In the genomic region with DNA sequence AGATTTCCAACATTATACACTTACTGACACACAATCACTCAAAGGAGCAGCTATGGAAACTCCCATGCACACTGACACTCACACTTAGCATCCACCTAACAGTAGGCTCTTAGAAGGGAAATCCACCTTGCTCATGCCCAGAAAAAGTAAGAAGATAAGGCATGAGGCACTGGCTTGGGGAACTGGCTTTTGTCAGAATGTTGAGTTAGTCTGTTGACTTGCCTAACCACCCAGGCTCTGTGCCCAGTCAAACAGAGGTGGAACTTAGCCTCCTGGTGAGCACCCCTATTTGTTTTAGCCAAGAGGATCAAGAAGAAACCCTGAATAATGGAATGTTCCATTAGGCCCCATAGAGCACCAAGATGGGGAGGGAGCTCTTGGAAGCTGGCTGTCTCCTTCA, we compare ENCODE assay signal across 10 mouse cellular contexts. TPM values are rescaled to one million over a fixed set of nuclear protein-coding genes. Genes with fewer than 3 reads are reported as not detected.
DNase-seq lines count a peak whose midpoint lies in the region; ATAC-seq and TF ChIP-seq lines count a peak whose summit lies in the region.
"Had no signal": no experiment of that assay in that cellular context is flagged by ENCODE, and none has a peak within 500 bp of the region (broad histone marks: within the 10 kb centered on the region; RNA-seq: fewer than 3 reads in every experiment).

No protein-coding gene starts in this region.

- peak; percentile 52; the same call in 1 of the 2 replicates for TF ChIP-seq EP300 in heart, postnatal 0 days (IDR thresholded peaks at IDR 0.05; ENCODE audit: low read depth)

- H3K27ac ChIP-seq in midbrain, embryonic 15.5 days, result no peak overlapping the region
- H3K27ac ChIP-seq in midbrain, embryonic 10.5 days (replicated peaks), result no peak overlapping the region
- peak overlapping the region; percentile 96 for H3K27ac ChIP-seq in heart, postnatal 0 days (ENCODE audit: low read depth)
- H3K27ac ChIP-seq in intestine, embryonic 16.5 days (ENCODE audit: low read length), result no peak overlapping the region

- no peaks in the 10 kb centered on the region for H3K36me3 ChIP-seq in midbrain, embryonic 15.5 days (replicated peaks)
- no peaks in the 10 kb centered on the region for H3K36me3 ChIP-seq in midbrain, embryonic 10.5 days
- H3K36me3 ChIP-seq in heart, postnatal 0 days (replicated peaks; ENCODE audit: control insufficient read depth, insufficient read depth, low read length), result no peaks in the 10 kb centered on the region
- H3K36me3 ChIP-seq in intestine, embryonic 16.5 days (ENCODE audit: control insufficient read depth, insufficient read depth, low read length), result no peaks in the 10 kb centered on the region

- ATAC-seq in midbrain, embryonic 15.5 days (replicated peaks), result no peak
- ATAC-seq in heart, postnatal 0 days (ENCODE audit: insufficient read depth, low read depth), result peak; percentile 7
- ATAC-seq in intestine, embryonic 16.5 days, result no peak

- H3K4me1 ChIP-seq in midbrain, embryonic 15.5 days, result peaks cover 3% of the 10 kb centered on the region
- H3K4me1 ChIP-seq in midbrain, embryonic 10.5 days, result peaks cover 14% of the 10 kb centered on the region
- peaks cover 18% of the 10 kb centered on the region; the same call in 1 of the 2 replicates for H3K4me1 ChIP-seq in heart, postnatal 0 days (ENCODE audit: control insufficient read depth, insufficient read depth)
- peaks cover 6% of the 10 kb centered on the region; the same call in 1 of the 2 replicates for H3K4me1 ChIP-seq in intestine, embryonic 16.5 days (ENCODE audit: control insufficient read depth, insufficient read depth, low read length)

- no peak for TF ChIP-seq CTCF in heart, postnatal 0 days (IDR thresholded peaks at IDR 0.05; ENCODE audit: low read depth)

- H3K9me3 ChIP-seq in midbrain, embryonic 15.5 days, result no peaks in the 10 kb centered on the region
- H3K9me3 ChIP-seq in midbrain, embryonic 10.5 days (replicated peaks), result no peaks in the 10 kb centered on the region
- no peaks in the 10 kb centered on the region for H3K9me3 ChIP-seq in heart, postnatal 0 days (replicated peaks; ENCODE audit: control insufficient read depth, low read length)
- H3K9me3 ChIP-seq in intestine, embryonic 16.5 days (ENCODE audit: control insufficient read depth, low read length), result no peaks in the 10 kb centered on the region

- H3K4me3 ChIP-seq in midbrain, embryonic 15.5 days, result no peak overlapping the region
- H3K4me3 ChIP-seq in midbrain, embryonic 10.5 days, result no peak overlapping the region
- peak overlapping the region; percentile 66 for H3K4me3 ChIP-seq in heart, postnatal 0 days (ENCODE audit: low read depth, low read length)
- H3K4me3 ChIP-seq in intestine, embryonic 16.5 days (ENCODE audit: low read length), result no peak overlapping the region

- 0 out of 2 replicates have a peak, but pooled peaks cover 2% of the 10 kb centered on the region for H3K27me3 ChIP-seq in midbrain, embryonic 15.5 days (replicated peaks)
- peaks cover 9% of the 10 kb centered on the region for H3K27me3 ChIP-seq in midbrain, embryonic 10.5 days (ENCODE audit: low read depth, poor library complexity, severe bottlenecking)
- H3K27me3 ChIP-seq in heart, postnatal 0 days (ENCODE audit: control insufficient read depth, insufficient read depth, low read length), result no peaks in the 10 kb centered on the region
- no peaks in the 10 kb centered on the region for H3K27me3 ChIP-seq in intestine, embryonic 16.5 days (replicated peaks; ENCODE audit: control insufficient read depth, insufficient read depth, low read length)

- no peak overlapping the region for H3K9ac ChIP-seq in midbrain, embryonic 15.5 days
- peak overlapping the region; percentile 84 for H3K9ac ChIP-seq in heart, postnatal 0 days (replicated peaks; ENCODE audit: low read depth, low read length)
- no peak overlapping the region for H3K9ac ChIP-seq in intestine, embryonic 16.5 days (ENCODE audit: low read depth, low read length)

- 0 out of 2 replicates have a peak overlapping the region, but pooled peaks have one; percentile 96 for H3K4me2 ChIP-seq in midbrain, embryonic 15.5 days
- peak overlapping the region; percentile 60 for H3K4me2 ChIP-seq in heart, postnatal 0 days (ENCODE audit: low read depth, low read length)
- no peak overlapping the region for H3K4me2 ChIP-seq in intestine, embryonic 16.5 days (ENCODE audit: low read depth, low read length)

- DNase-seq in heart, adult 11 months, result peak; percentile 94
- no peak for DNase-seq in heart, adult 8-10 months (ENCODE audit: low spot score)
- DNase-seq in midbrain, embryonic 10.5 days (ENCODE audit: low spot score), result no peak
- no peak for DNase-seq in heart, postnatal 0 days (ENCODE audit: low spot score)
- no peak for DNase-seq in thymus, postnatal 25 days
- DNase-seq in left cerebral cortex, adult 11 months (ENCODE audit: low spot score), result no peak
- DNase-seq: kidney, adult 2 months had no signal

RNA-seq across cellular contexts. Expression of gene Actn2, which starts 1.1 kb away (rescaled TPM):
- 1,000 to 10,000 TPM; 1,621 to 2,329 (median 1,848) TPM for total RNA-seq in heart, adult 8-10 months (2022)
- polyA plus RNA-seq in midbrain, embryonic 15.5 days (2015; fragmentation: Nextera tagmentation; extraction: Ambion mirVana), result 2.8 and 4.6 TPM in 2 replicates
- 1.6 and 1.8 TPM in 2 replicates for polyA plus RNA-seq in midbrain, embryonic 10.5 days (2016; fragmentation: Nextera tagmentation; extraction: Ambion mirVana)
- total RNA-seq in heart, postnatal 0 days (2014; rRNA removed; ENCODE audit: low replicate concordance), result 1,276 and 1,578 TPM in 2 replicates
- polyA plus RNA-seq in heart, postnatal 0 days (2015; fragmentation: Nextera tagmentation; extraction: Ambion mirVana), result 2,012 and 2,143 TPM in 2 replicates
- 2.0 and 3.5 TPM in 2 replicates for polyA plus RNA-seq in intestine, embryonic 16.5 days (2015; fragmentation: Nextera tagmentation; extraction: Ambion mirVana)
- total RNA-seq: MEL had no signal

RNA-seq across cellular contexts. Expression of gene Heatr1, which starts 55.4 kb away (rescaled TPM):
- total RNA-seq in heart, adult 8-10 months (2022), result 10 to 100 TPM; 13.0 to 18.1 (median 15.9) TPM
- 14.0 and 14.2 TPM in 2 replicates for polyA plus RNA-seq in midbrain, embryonic 15.5 days (2015; fragmentation: Nextera tagmentation; extraction: Ambion mirVana)
- 30.9 and 37.4 TPM in 2 replicates for polyA plus RNA-seq in midbrain, embryonic 10.5 days (2016; fragmentation: Nextera tagmentation; extraction: Ambion mirVana)
- 6.5 and 9.3 TPM in 2 replicates for total RNA-seq in heart, postnatal 0 days (2014; rRNA removed; ENCODE audit: low replicate concordance)
- polyA plus RNA-seq in heart, postnatal 0 days (2015; fragmentation: Nextera tagmentation; extraction: Ambion mirVana), result 3.3 and 3.5 TPM in 2 replicates
- 10.8 and 11.2 TPM in 2 replicates for polyA plus RNA-seq in intestine, embryonic 16.5 days (2015; fragmentation: Nextera tagmentation; extraction: Ambion mirVana)

Comparison
In these comparisons a context has a peak if more than half of its experiments do, and no peak if none do; other contexts are left out.
1. RNA of gene Actn2, which starts 1.1 kb away (polyA plus RNA-seq): 2,012 to 2,143 TPM in heart, postnatal 0 days; 2.8 to 4.6 TPM in midbrain, embryonic 15.5 days, 2.0 to 3.5 TPM in intestine, embryonic 16.5 days and 1.6 to 1.8 TPM in midbrain, embryonic 10.5 days; every median in the first group is over 100 times any median in the second.